Mouse (Mus musculus) heart, adult 2 months (tissue): Measurements from ENCODE around the gene Gm49601.

Experiments
- CTCF ChIP-seq: fragments of 200-600 bp; IDR thresholded peaks from 2 replicates; pipeline ENCODE4 v1.8.1; 2022; ENCODE audit warnings: antibody characterized with exemption, mild to moderate bottlenecking, moderate library complexity
- EP300 ChIP-seq: fragments of 200-500 bp; IDR thresholded peaks from 2 replicates; pipeline ENCODE4 v1.6.1; 2011; ENCODE audit warnings: low read depth, low read length, control low read depth; ENCODE audit not compliant: insufficient read depth
- POLR2A ChIP-seq: fragments of 200-500 bp; IDR thresholded peaks from 2 replicates; pipeline ENCODE4 v1.6.1; 2011; ENCODE audit warnings: mild to moderate bottlenecking, low read depth, low read length, control low read depth; ENCODE audit not compliant: insufficient read depth

DNA sequence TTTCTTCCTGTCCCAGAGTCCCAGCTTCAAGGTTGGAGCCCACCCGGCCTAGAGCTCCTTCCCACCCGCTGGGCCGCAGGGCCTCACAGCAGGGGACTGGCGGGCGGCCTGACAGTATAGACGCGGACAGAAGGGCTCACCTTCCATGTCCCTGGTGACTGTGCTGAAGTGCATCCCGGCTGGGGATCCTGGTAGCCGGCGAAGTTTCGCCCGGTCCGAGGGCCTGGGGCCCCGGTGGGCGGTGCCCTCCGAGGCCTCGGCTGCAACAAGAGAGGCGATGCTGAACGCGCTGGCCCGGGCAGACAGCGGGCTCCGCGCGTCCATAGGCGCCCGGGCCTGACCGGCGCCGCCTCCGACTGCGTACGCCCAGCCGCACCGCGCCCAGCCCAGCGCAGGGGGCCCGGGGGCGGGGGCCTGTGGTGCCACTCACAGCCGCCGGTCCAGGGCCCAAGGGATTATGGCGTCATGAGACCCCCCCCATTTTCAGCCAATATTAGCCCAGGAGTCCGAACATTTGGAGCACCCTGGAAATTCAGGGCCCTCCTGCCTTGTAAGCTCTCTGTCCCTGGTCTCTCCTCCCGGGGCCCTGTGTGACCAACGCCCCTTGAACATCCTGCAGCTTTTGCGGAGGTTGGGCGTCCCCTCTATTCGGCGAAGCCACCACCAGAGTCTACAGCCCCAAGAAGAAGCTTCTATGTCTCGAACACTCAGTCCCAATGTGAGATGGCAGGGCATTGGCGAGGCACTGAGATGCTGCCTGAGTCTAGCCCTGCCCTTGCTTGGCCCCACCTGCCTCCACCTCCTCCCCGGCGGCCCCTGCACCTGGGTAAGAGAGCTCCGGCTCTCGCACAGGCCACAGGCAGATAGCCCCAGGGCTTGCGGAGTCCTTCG lies 38.1 kb downstream of the Gm49601 start:
- no peak for TF ChIP-seq POLR2A
- TF ChIP-seq CTCF, result no peak
- no peak for TF ChIP-seq EP300
